In genomic region chr16:45844875-45845274, GRCm38 (mm10) we compare ENCODE assay signal across 8 mouse cellular contexts.
DNase-seq lines count a peak whose midpoint lies in the region; ATAC-seq and TF ChIP-seq lines count a peak whose summit lies in the region.

No protein-coding gene starts in this region.

- no peak for TF ChIP-seq CTCF in left cerebral cortex, adult 2 months (IDR thresholded peaks at IDR 0.05)

- no peak for ATAC-seq in forebrain, embryonic 15.5 days (replicated peaks)

- H3K36me3 ChIP-seq in forebrain, embryonic 15.5 days = no peaks in the 10 kb centered on the region
- no peaks in the 10 kb centered on the region for H3K36me3 ChIP-seq in limb, embryonic 10.5 days

- peak overlapping the region; percentile 86 for H3K27ac ChIP-seq in left cerebral cortex, adult 2 months
- H3K27ac ChIP-seq in forebrain, embryonic 15.5 days (replicated peaks) = no peak overlapping the region
- H3K27ac ChIP-seq in limb, embryonic 10.5 days = peak overlapping the region; percentile 97

- peak overlapping the region; percentile 72; the same call in 1 of the 2 replicates for H3K9ac ChIP-seq in forebrain, embryonic 15.5 days (replicated peaks)

- peaks cover 15% of the 10 kb centered on the region for H3K4me1 ChIP-seq in forebrain, embryonic 15.5 days
- H3K4me1 ChIP-seq in limb, embryonic 10.5 days = peaks cover 22% of the 10 kb centered on the region

- peak overlapping the region; percentile 99 for H3K4me2 ChIP-seq in forebrain, embryonic 15.5 days (replicated peaks)

- no peaks in the 10 kb centered on the region for H3K9me3 ChIP-seq in forebrain, embryonic 15.5 days
- H3K9me3 ChIP-seq in limb, embryonic 10.5 days (replicated peaks) = no peaks in the 10 kb centered on the region

- intact Hi-C loops in left cerebral cortex, adult 2 months (cut with DNase I) = loop anchor here (5.0 kb wide), 1 partner anchor 122 kb away; no protein-coding TSS in a partner anchor
- intact Hi-C loops in left cerebral cortex, postnatal 4 days (cut with DNase I) = loop anchor here (5.0 kb wide), 1 partner anchor 122 kb away; no protein-coding TSS in a partner anchor
- intact Hi-C loops in left cerebral cortex, postnatal 10 days (cut with DNase I) = loop anchor here (5.0 kb wide), 1 partner anchor 122 kb away; no protein-coding TSS in a partner anchor

- 12% methylated on average over 10 of the region's 10 CpGs for WGBS in forebrain, embryonic 15.5 days
- 15% methylated on average over 10 of the region's 10 CpGs for WGBS in limb, embryonic 10.5 days

- peak overlapping the region; percentile 53 for H3K4me3 ChIP-seq in left cerebral cortex, adult 2 months
- peak overlapping the region; percentile 59 for H3K4me3 ChIP-seq in forebrain, embryonic 15.5 days
- peak overlapping the region; percentile 72 for H3K4me3 ChIP-seq in limb, embryonic 10.5 days

- DNase-seq in left cerebral cortex, adult 2 months (ENCODE audit: extremely low spot score in 1 of 2, low spot score in 2 of 2) = no peak
- DNase-seq in left cerebral cortex, postnatal 4 days = no peak
- peak; percentile 35 for DNase-seq in limb, embryonic 10.5 days (ENCODE audit: low spot score)
- DNase-seq in retina, embryonic 14.5 days (ENCODE audit: low spot score) = peak; percentile 16
- no peak for DNase-seq in thymus, postnatal 4 days
- no peak for DNase-seq in ovary, adult 18-20 months (ENCODE audit: low spot score)
- no peak for DNase-seq in left cerebral cortex, postnatal 10 days (ENCODE audit: extremely low spot score in 1 of 2, low spot score in 2 of 2)

- 0 out of 2 replicates have a peak, but pooled peaks cover 3% of the 10 kb centered on the region for H3K27me3 ChIP-seq in forebrain, embryonic 15.5 days
- H3K27me3 ChIP-seq in limb, embryonic 10.5 days (ENCODE audit: low read depth, poor library complexity, severe bottlenecking) = no peaks in the 10 kb centered on the region

Comparison
In these comparisons a context has a peak if more than half of its experiments do, and no peak if none do; other contexts are left out.
1. DNase-seq: peak in limb, embryonic 10.5 days (single experiment) and retina, embryonic 14.5 days (single experiment); none in left cerebral cortex, adult 2 months (0 of 2), left cerebral cortex, postnatal 4 days (single experiment), thymus, postnatal 4 days (single experiment), ovary, adult 18-20 months (single experiment) and left cerebral cortex, postnatal 10 days (0 of 2).
2. Peak in every context shown above with its lines, with median percentiles within 50 percentile points of each other: H3K4me3 ChIP-seq.